ENCODE assay signal across 8 mouse cellular contexts in the genomic region with DNA sequence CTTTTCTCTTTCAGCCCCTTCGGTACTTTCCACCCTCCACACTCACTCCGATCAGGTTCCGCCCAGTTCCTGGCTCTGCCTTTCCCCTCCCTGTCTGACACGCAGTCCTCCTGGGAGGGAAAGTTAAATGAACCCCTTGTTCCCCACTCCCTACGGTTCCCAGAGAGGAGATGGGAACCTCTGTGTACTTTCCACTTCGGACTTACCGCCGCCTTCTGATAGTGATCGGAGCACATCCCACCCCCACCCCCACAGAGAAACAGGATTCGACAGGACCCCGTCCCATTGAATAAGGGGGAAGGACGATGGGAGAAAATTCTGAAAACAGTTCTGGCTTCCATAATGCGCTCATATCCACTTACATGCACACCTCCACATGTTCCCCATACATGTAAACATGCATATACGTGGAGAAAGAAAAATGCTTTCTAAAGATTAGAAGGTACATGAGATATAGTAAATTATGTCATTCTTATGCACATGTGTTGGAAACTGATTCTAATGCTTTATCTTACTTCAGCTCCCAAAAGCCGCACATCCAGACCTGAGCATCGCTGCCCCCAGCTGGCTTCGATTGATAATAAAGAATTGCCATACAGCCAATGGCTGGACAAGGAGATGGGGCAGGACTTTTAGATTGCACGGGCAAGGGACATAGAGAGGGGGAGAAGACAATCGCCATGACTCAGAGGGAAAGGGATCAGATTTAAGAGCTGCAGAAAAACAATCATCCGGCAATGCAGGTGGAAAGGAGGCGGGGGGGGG. TPM values are rescaled to one million over a fixed set of nuclear protein-coding genes. Genes with fewer than 3 reads are reported as not detected.
DNase-seq lines count a peak whose midpoint lies in the region; ATAC-seq and TF ChIP-seq lines count a peak whose summit lies in the region.

No protein-coding gene starts in this region.

- peak; percentile 75 for ATAC-seq in frontal cortex, adult (ENCODE audit: low TSS enrichment)
- peak; percentile 76 for ATAC-seq in common myeloid progenitor, adult 5-6 weeks (replicated peaks; ENCODE audit: low read depth, poor library complexity, severe bottlenecking)
- ATAC-seq in heart, postnatal 0 days (ENCODE audit: insufficient read depth, low read depth), result peak; percentile 61; the same call in 1 of the 2 replicates
- ATAC-seq in limb, embryonic 13.5 days (ENCODE audit: low FRiP score, low read depth), result peak; percentile 46
- ATAC-seq in neural tube, embryonic 13.5 days (ENCODE audit: low read depth), result peak; percentile 86

- H3K9ac ChIP-seq in heart, postnatal 0 days (replicated peaks; ENCODE audit: low read depth, low read length), result 0 out of 2 replicates have a peak overlapping the region, but pooled peaks have one; percentile 24
- H3K9ac ChIP-seq in limb, embryonic 13.5 days, result peak overlapping the region; percentile 62
- peak overlapping the region; percentile 78 for H3K9ac ChIP-seq in neural tube, embryonic 13.5 days

- peak overlapping the region; percentile 92 for H3K4me2 ChIP-seq in heart, postnatal 0 days (ENCODE audit: low read depth, low read length)
- peak overlapping the region; percentile 75 for H3K4me2 ChIP-seq in limb, embryonic 13.5 days (replicated peaks)
- H3K4me2 ChIP-seq in neural tube, embryonic 13.5 days, result peak overlapping the region; percentile 82

- no peaks in the 10 kb centered on the region for H3K36me3 ChIP-seq in E14TG2a.4 (ENCODE audit: insufficient read depth, low read length)
- H3K36me3 ChIP-seq in heart, postnatal 0 days (replicated peaks; ENCODE audit: control insufficient read depth, insufficient read depth, low read length), result no peaks in the 10 kb centered on the region
- H3K36me3 ChIP-seq in limb, embryonic 13.5 days, result no peaks in the 10 kb centered on the region
- no peaks in the 10 kb centered on the region for H3K36me3 ChIP-seq in neural tube, embryonic 13.5 days

- no peak for DNase-seq in frontal cortex, postnatal 14 days (ENCODE audit: low spot score in 2 of 2)
- DNase-seq in heart, postnatal 0 days (ENCODE audit: low spot score), result peak; percentile 23
- DNase-seq in gastrocnemius, postnatal 25 days, result no peak

- 0% methylated on average over 20 of the region's 21 CpGs for WGBS in heart, postnatal 0 days
- WGBS in limb, embryonic 13.5 days, result 2% methylated on average over 18 of the region's 21 CpGs
- 3% methylated on average over 17 of the region's 21 CpGs for WGBS in neural tube, embryonic 13.5 days

- H3K27ac ChIP-seq in heart, postnatal 0 days (ENCODE audit: low read depth), result no peak overlapping the region
- no peak overlapping the region for H3K27ac ChIP-seq in limb, embryonic 13.5 days
- H3K27ac ChIP-seq in neural tube, embryonic 13.5 days (replicated peaks), result 0 out of 2 replicates have a peak overlapping the region, but pooled peaks have one; percentile 52

- H3K27me3 ChIP-seq in E14TG2a.4 (ENCODE audit: insufficient read depth, low read length), result peaks cover 20% of the 10 kb centered on the region
- H3K27me3 ChIP-seq in heart, postnatal 0 days (ENCODE audit: control insufficient read depth, insufficient read depth, low read length), result no peaks in the 10 kb centered on the region
- peaks cover 8% of the 10 kb centered on the region; the same call in 1 of the 2 replicates for H3K27me3 ChIP-seq in limb, embryonic 13.5 days
- H3K27me3 ChIP-seq in neural tube, embryonic 13.5 days, result no peaks in the 10 kb centered on the region

- TF ChIP-seq EP300 in heart, postnatal 0 days (IDR thresholded peaks at IDR 0.05; ENCODE audit: low read depth), result no peak

- H3K4me1 ChIP-seq in E14TG2a.4 (replicated peaks; ENCODE audit: low read depth, low read length), result peaks cover 32% of the 10 kb centered on the region
- H3K4me1 ChIP-seq in heart, postnatal 0 days (ENCODE audit: control insufficient read depth, insufficient read depth), result peaks cover 11% of the 10 kb centered on the region
- H3K4me1 ChIP-seq in limb, embryonic 13.5 days, result peaks cover 8% of the 10 kb centered on the region
- H3K4me1 ChIP-seq in neural tube, embryonic 13.5 days (replicated peaks), result peaks cover 10% of the 10 kb centered on the region

- no peaks in the 10 kb centered on the region for H3K9me3 ChIP-seq in E14TG2a.4 (ENCODE audit: low read length)
- H3K9me3 ChIP-seq in heart, postnatal 0 days (replicated peaks; ENCODE audit: control insufficient read depth, low read length), result no peaks in the 10 kb centered on the region
- H3K9me3 ChIP-seq in limb, embryonic 13.5 days, result no peaks in the 10 kb centered on the region
- H3K9me3 ChIP-seq in neural tube, embryonic 13.5 days, result no peaks in the 10 kb centered on the region

- TF ChIP-seq CTCF in E14TG2a.4 (conservative IDR thresholded peaks at IDR 0.05; ENCODE audit: low read length), result no peak
- TF ChIP-seq CTCF in heart, postnatal 0 days (IDR thresholded peaks at IDR 0.05; ENCODE audit: low read depth), result no peak; the same call in 1 of the 2 replicates

- peak overlapping the region; percentile 72 for H3K4me3 ChIP-seq in E14TG2a.4 (replicated peaks; ENCODE audit: low read length)
- peak overlapping the region; percentile 41 for H3K4me3 ChIP-seq in heart, postnatal 0 days (ENCODE audit: low read depth, low read length)
- H3K4me3 ChIP-seq in limb, embryonic 13.5 days, result peak overlapping the region; percentile 44
- H3K4me3 ChIP-seq in neural tube, embryonic 13.5 days, result peak overlapping the region; percentile 44

RNA-seq across cellular contexts. Expression of gene 1700029F12Rik, which starts 26.5 kb away (rescaled TPM):
- not detected in 2 replicates for total RNA-seq in common myeloid progenitor, adult 5-6 weeks (2017)
- not detected in 2 replicates for total RNA-seq in heart, postnatal 0 days (2014; rRNA removed; ENCODE audit: low replicate concordance)
- not detected in 2 replicates for polyA plus RNA-seq in heart, postnatal 0 days (2015; fragmentation: Nextera tagmentation; extraction: Ambion mirVana)
- not detected in 2 replicates for polyA plus RNA-seq in limb, embryonic 13.5 days (2015; fragmentation: Nextera tagmentation; extraction: Ambion mirVana)
- polyA plus RNA-seq in neural tube, embryonic 13.5 days (2015; fragmentation: Nextera tagmentation; extraction: Ambion mirVana), result not detected in 2 replicates
- not detected for total RNA-seq in gastrocnemius, postnatal 25 days (2021)

RNA-seq across cellular contexts. Expression of gene Fam169a, which starts 59.4 kb away (rescaled TPM):
- total RNA-seq in common myeloid progenitor, adult 5-6 weeks (2017), result 1.7 and 1.8 TPM in 2 replicates
- total RNA-seq in heart, postnatal 0 days (2014; rRNA removed; ENCODE audit: low replicate concordance), result 2.3 and 3.1 TPM in 2 replicates
- polyA plus RNA-seq in heart, postnatal 0 days (2015; fragmentation: Nextera tagmentation; extraction: Ambion mirVana), result 1.4 and 2.0 TPM in 2 replicates
- polyA plus RNA-seq in limb, embryonic 13.5 days (2015; fragmentation: Nextera tagmentation; extraction: Ambion mirVana), result 3.9 and 4.3 TPM in 2 replicates
- polyA plus RNA-seq in neural tube, embryonic 13.5 days (2015; fragmentation: Nextera tagmentation; extraction: Ambion mirVana), result 22.1 and 22.2 TPM in 2 replicates
- not detected for total RNA-seq in gastrocnemius, postnatal 25 days (2021)

Comparison
In these comparisons a context has a peak if more than half of its experiments do, and no peak if none do; other contexts are left out.
1. H3K9ac ChIP-seq: peak in every context shown above with its lines; median percentile 78 in neural tube, embryonic 13.5 days; 62 in limb, embryonic 13.5 days; 24 in heart, postnatal 0 days.